Mouse (Mus musculus) lung, embryonic 15.5 days (tissue): ENCODE results near the gene Mag. TPM values are rescaled to one million over a fixed set of nuclear protein-coding genes. Genes with fewer than 3 reads are reported as not detected.

Source experiments
- ATAC-seq: fragments of 200-750 bp; cut with Nextera tagmentation; 2 replicates; pipeline ENCODE4 v1.8.0; 2017; ENCODE audit warnings: moderate number of reproducible peaks, borderline replicate concordance; ENCODE audit not compliant: low FRiP score, low TSS enrichment; ENCODE audit errors: extremely low read depth
- H3K27ac ChIP-seq: fragments of 300-500 bp; sonication (generic); 2 replicates; pipeline ENCODE4 v1.5.1; 2015; ENCODE audit warnings: moderate library complexity, mild to moderate bottlenecking, inconsistent platforms
- H3K27me3 ChIP-seq: fragments of 300-500 bp; sonication (generic); 2 replicates; pipeline ENCODE4 v1.6.1; 2015; ENCODE audit warnings: inconsistent platforms
- H3K36me3 ChIP-seq: fragments of 300-500 bp; sonication (generic); 2 replicates; pipeline ENCODE4 v1.6.1; 2015; ENCODE audit warnings: inconsistent platforms
- H3K4me1 ChIP-seq: fragments of 300-500 bp; sonication (generic); 2 replicates; pipeline ENCODE4 v1.6.1; 2015; ENCODE audit warnings: inconsistent platforms
- H3K4me2 ChIP-seq: fragments of 300-500 bp; sonication (generic); 2 replicates; pipeline ENCODE4 v1.6.1; 2015; ENCODE audit warnings: inconsistent platforms, mild to moderate bottlenecking, moderate library complexity
- H3K4me3 ChIP-seq: fragments of 300-500 bp; sonication (generic); 2 replicates; pipeline ENCODE4 v1.5.1; 2015; ENCODE audit warnings: mild to moderate bottlenecking, inconsistent platforms
- H3K9ac ChIP-seq: fragments of 300-500 bp; sonication (generic); 2 replicates; pipeline ENCODE4 v1.6.1; 2015; ENCODE audit warnings: inconsistent platforms
- H3K9me3 ChIP-seq: fragments of 300-500 bp; sonication (generic); 2 replicates; pipeline ENCODE4 v1.6.1; 2016; ENCODE audit warnings: inconsistent platforms
- WGBS: fragments of 180-500 bp; shearing (Covaris S2); methylation state at CpG from one replicate; pipeline ENCODE4 v1.1.7; 2015; 5-methylcytosine and 5-hydroxymethylcytosine counted together
- polyA plus RNA-seq: library from polyadenylated mRNA; unstranded; fragments of >200 nt; fragmentation: Nextera tagmentation; extraction: Ambion mirVana; gene quantifications from 2 replicates; pipeline ENCODE4 v1.2.1, GENCODE M21; 2015

The Mag gene
- polyA plus RNA-seq, 1 experiment from 2014 or later = 0.32 TPM

DNA sequence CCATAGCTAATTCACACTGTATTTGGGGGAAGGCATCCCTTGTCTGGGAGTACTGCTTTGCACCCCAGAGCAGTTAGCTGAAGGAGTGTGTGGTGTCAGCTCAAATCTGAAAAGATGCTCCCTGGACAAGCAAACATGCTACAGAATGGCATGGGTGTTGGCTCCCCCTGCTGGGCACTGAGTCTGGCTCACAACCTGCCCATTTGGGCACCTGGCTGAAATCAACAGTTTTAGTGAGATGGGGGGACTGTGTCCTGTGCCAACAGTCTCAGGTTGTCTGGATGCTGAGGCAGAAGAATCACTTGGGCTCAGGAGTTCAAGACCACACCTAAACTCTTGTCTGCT is 55.4 kb downstream of the Mag start:
- no peak for ATAC-seq
- Histone ChIP-seq H3K36me3 (no peaks in the 10 kb centered on the region), H3K9me3 (no peaks in the 10 kb centered on the region), H3K9ac (no peak overlapping the region), H3K4me1 (no peaks in the 10 kb centered on the region), H3K4me3 (no peak overlapping the region), H3K4me2 (no peak overlapping the region), H3K27ac (no peak overlapping the region), H3K27me3 (no peaks in the 10 kb centered on the region)

DNA sequence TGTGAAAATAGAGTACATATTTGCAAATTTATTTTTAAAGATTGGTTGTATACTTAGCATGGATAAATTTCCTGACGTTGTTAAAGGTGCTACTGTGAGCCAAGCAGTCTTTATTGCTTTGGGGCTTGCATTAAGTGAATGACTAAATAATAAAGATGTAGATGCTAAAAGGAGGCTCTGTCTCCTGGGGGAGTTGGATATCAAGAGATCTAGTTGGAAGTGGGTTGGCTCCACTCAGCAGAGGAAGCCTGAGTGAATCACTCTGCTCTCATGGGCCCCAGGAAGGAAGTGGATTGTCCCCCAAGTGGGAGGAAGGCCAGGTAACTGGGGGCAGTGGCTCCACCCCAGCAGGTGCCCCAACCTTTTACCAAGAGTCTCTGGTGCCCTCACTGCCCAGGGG is 56.9 kb downstream of the Mag start:
- Histone ChIP-seq H3K27me3 (no peaks in the 10 kb centered on the region), H3K4me1 (no peaks in the 10 kb centered on the region), H3K36me3 (no peaks in the 10 kb centered on the region), H3K4me2 (no peak overlapping the region), H3K9ac (no peak overlapping the region), H3K9me3 (no peaks in the 10 kb centered on the region), H3K27ac (no peak overlapping the region), H3K4me3 (no peak overlapping the region)
- no peak for ATAC-seq
- WGBS = 65% methylated on average over 1 of the region's 1 CpGs

DNA sequence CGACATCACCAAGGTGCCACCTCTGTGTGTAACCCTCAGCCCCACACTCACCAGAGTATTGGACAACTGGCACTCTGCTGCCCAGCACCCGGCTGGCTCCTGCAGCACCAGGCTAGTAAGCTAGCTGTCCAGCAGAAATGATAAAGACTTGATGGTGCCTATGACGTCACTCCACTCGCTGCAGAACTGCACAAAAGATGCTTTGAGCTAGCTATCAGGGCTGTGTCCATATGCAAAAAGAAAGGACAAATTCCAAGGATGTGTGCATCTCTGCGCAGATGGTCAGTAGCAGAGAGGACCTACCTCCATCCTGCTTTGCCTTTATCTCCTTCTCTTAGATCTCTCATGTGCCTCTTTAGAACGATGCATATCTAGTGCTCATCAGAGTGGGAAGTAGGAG is 58.6 kb downstream of the Mag start, which contains the start of gene Ffar3:
Gene Ffar3, minus strand, starts transcription at position 101 of the 400 bp plus-strand sequence.
- Histone ChIP-seq H3K27me3 (no peaks in the 10 kb centered on the region), H3K9me3 (no peaks in the 10 kb centered on the region), H3K9ac (no peak within 1 kb of the TSS), H3K4me2 (no peak within 1 kb of the TSS), H3K4me1 (no peaks in the 10 kb centered on the region), H3K27ac (no peak within 1 kb of the TSS), H3K4me3 (no peak within 1 kb of the TSS), H3K36me3 (no peaks in the 10 kb centered on the region)
- ATAC-seq = no peak
- 72% methylated on average over 6 of the region's 6 CpGs for WGBS

DNA sequence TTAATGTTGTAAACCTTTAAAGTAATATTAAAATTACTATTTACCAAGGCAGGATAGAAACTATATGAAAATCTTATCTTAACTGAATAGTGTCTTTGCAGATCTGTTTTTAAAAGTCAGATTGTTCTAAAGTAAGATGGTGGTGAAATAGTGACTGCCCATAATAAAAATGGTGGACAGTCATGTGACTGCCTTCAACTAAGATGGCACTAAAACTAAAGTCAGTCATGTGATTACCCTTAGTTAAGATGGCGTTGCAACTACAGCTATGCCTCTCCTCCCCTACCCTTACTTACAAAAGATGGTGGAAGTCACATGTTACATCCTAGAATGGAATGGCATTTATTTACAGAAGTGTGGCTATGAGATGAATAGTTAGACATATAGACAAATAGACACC is 63.3 kb downstream of the Mag start:
- H3K27ac ChIP-seq = no peak overlapping the region
- H3K4me3 ChIP-seq = no peak overlapping the region
- H3K9me3 ChIP-seq = no peaks in the 10 kb centered on the region
- no peaks in the 10 kb centered on the region for H3K27me3 ChIP-seq
- no peaks in the 10 kb centered on the region for H3K4me1 ChIP-seq
- no peak overlapping the region for H3K9ac ChIP-seq
- no peaks in the 10 kb centered on the region for H3K36me3 ChIP-seq
- no peak overlapping the region for H3K4me2 ChIP-seq
- 81% methylated on average over 1 of the region's 1 CpGs for WGBS
- ATAC-seq = no peak

Other genes with a start within 250 kb of the Mag start
- gene Haus5, start 249.9 kb downstream of the Mag start, polyA plus RNA-seq = 61.9 and 62.6 TPM in 2 replicates
- gene Pmis2, start 243.3 kb downstream of the Mag start, polyA plus RNA-seq = not detected in 2 replicates
- 0.96 TPM in 1 of 2 replicates, not detected in the other for gene 2200002J24Rik, start 215.9 kb downstream of the Mag start, polyA plus RNA-seq
- 0.40 and 0.41 TPM in 2 replicates for gene Atp4a, start 202.7 kb downstream of the Mag start, polyA plus RNA-seq
- 153 and 159 TPM in 2 replicates for gene Tmem147, start 185.3 kb downstream of the Mag start, polyA plus RNA-seq
- 0.19 and 0.46 TPM in 2 replicates for gene Gapdhs, start 171.2 kb downstream of the Mag start, polyA plus RNA-seq
- gene Sbsn, start 163.4 kb downstream of the Mag start, polyA plus RNA-seq = 1.4 and 1.8 TPM in 2 replicates
- gene Dmkn, start 151.1 kb downstream of the Mag start, polyA plus RNA-seq = 5.4 and 5.9 TPM in 2 replicates
- 2.4 and 5.1 TPM in 2 replicates for gene Krtdap, start 127.0 kb downstream of the Mag start, polyA plus RNA-seq
- gene Ffar2, start 91.1 kb downstream of the Mag start, polyA plus RNA-seq = 0.38 and 0.46 TPM in 2 replicates
- gene Ffar3, start 58.7 kb downstream of the Mag start, polyA plus RNA-seq = not detected in 2 replicates
- gene Ffar1, start 53.3 kb downstream of the Mag start, polyA plus RNA-seq = not detected in 2 replicates
- 0.05 TPM in 1 of 2 replicates, not detected in the other for gene Cd22, start 34.5 kb downstream of the Mag start, polyA plus RNA-seq
- gene Hamp2, start 9.8 kb upstream of the Mag start, polyA plus RNA-seq = not detected in 2 replicates
- 0.78 TPM in 1 of 2 replicates, not detected in the other for gene Hamp, start 29.2 kb upstream of the Mag start, polyA plus RNA-seq
- 25.6 and 27.5 TPM in 2 replicates for gene Usf2, start 41.9 kb upstream of the Mag start, polyA plus RNA-seq
- gene Lsr, start 58.6 kb upstream of the Mag start, polyA plus RNA-seq = 80.6 and 89.1 TPM in 2 replicates
- gene Fam187b, start 58.9 kb upstream of the Mag start, polyA plus RNA-seq = 6.3 TPM in 2 replicates
- 50.1 TPM in 2 replicates for gene Fxyd5, start 127.6 kb upstream of the Mag start, polyA plus RNA-seq
- gene Fxyd7, start 136.6 kb upstream of the Mag start, polyA plus RNA-seq = 5.2 and 5.3 TPM in 2 replicates
- 82.5 and 86.9 TPM in 2 replicates for gene Fxyd1, start 142.3 kb upstream of the Mag start, polyA plus RNA-seq
- gene Lgi4, start 144.5 kb upstream of the Mag start, polyA plus RNA-seq = 0.21 and 0.35 TPM in 2 replicates
- 50.1 and 54.3 TPM in 2 replicates for gene Fxyd3, start 161.8 kb upstream of the Mag start, polyA plus RNA-seq
- gene Hpn, start 200.4 kb upstream of the Mag start, polyA plus RNA-seq = 14.6 and 16.7 TPM in 2 replicates
- 1.5 and 1.8 TPM in 2 replicates for gene Scn1b, start 212.1 kb upstream of the Mag start, polyA plus RNA-seq
- 63.0 and 65.5 TPM in 2 replicates for gene Gramd1a, start 241.0 kb upstream of the Mag start, polyA plus RNA-seq